Mouse (Mus musculus): ENCODE results near the gene Odf4. TPM values are rescaled to one million over a fixed set of nuclear protein-coding genes. Genes with fewer than 3 reads are reported as not detected.
"Not testable (repeated sequence)": the region's sequence is repeated elsewhere in the genome, so short reads cannot be mapped to it uniquely, and the experiment has no call there.

Odf4 gene
- total RNA-seq (2021): not detected

DNA sequence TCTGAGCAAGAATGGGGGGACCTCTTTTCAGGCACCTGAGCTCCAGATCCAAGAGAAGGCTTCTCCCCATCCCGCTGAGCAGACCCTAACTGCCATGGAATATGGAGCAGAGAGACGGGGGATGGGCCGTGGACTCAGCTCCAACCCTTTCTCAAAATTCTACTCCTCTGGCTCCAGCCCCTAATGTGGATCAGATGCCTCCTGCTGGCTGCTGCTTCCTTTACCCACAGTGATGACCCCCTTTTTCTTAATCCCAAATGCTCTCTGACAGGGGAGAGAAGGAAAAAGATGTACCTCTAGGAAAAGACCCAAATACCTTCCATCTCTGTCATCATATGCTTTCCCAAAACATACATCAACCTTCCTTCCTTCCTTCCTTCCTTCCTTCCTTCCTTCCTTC, at the start of gene Odf4:
Gene Odf4, minus strand, starts transcription at position 101 of the 400 bp plus-strand sequence.
- DNase-seq: no peak
- intact Hi-C loops (cut with DNase I): no loop called here

DNA sequence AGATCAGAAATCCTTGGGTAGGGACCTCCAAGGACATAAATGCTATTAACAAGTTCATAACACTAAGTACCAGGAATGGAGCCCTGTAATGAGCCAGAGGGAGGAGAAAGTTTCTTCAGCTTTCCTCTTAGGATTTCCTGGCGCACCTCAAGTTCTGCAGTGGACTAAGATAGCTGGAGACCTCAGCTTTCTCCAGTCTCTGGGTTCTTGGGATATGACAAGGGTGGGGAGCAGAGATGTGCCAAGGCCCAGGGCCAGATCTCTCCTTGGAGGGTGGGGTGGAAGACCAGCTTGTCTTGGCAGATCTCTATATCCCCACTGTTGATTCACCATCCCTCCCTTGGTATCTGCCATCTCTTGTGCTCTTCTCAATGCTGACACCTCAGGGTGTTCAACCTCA, 48.7 kb upstream of the Odf4 start:
- intact Hi-C loops (cut with DNase I): no loop called here
- DNase-seq: no peak

DNA sequence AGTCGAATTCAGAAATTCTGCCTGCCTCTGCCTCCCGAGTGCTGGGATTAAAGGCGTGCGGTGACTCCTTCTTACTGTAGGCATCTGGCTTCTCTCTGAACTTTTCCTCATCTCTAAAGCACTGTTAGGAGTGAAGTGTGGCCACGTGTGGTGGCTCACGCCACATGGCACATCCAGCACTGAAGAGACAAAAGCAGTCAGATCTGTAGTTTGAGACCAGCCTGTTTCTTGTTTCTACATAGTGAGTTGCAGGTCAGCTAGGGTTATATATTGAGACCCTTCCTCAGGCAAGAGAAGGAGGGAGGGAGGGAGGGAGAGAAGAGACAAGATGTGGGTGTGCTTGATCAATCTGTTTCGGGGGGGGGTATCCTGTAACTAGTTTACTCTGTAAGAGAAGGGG, 48.2 kb upstream of the Odf4 start, which contains the start of gene Rangrf:
Gene Rangrf, minus strand, starts transcription at position 101 of the 400 bp plus-strand sequence.
- DNase-seq: no peak
- intact Hi-C loops (cut with DNase I): no loop called here

DNA sequence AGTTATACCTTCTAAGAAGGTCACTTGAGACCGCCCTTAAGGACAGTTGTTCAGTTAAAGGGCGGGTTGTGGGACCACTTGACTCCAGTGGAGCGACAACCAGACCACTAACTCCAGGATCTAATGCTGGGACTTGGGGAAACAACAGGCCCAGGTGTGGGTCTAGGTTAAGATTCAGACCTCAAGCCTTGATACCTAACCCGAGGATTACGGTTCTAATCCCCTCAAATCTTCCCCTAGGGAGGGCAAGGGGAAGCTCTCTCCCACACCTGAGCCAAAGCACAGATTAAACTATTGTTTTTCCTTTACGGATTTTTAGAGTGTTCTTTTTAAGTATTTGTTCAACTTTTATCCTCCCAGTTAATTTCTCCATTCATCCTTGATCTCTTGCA, 47.2 kb upstream of the Odf4 start:
- no peak for DNase-seq

DNA sequence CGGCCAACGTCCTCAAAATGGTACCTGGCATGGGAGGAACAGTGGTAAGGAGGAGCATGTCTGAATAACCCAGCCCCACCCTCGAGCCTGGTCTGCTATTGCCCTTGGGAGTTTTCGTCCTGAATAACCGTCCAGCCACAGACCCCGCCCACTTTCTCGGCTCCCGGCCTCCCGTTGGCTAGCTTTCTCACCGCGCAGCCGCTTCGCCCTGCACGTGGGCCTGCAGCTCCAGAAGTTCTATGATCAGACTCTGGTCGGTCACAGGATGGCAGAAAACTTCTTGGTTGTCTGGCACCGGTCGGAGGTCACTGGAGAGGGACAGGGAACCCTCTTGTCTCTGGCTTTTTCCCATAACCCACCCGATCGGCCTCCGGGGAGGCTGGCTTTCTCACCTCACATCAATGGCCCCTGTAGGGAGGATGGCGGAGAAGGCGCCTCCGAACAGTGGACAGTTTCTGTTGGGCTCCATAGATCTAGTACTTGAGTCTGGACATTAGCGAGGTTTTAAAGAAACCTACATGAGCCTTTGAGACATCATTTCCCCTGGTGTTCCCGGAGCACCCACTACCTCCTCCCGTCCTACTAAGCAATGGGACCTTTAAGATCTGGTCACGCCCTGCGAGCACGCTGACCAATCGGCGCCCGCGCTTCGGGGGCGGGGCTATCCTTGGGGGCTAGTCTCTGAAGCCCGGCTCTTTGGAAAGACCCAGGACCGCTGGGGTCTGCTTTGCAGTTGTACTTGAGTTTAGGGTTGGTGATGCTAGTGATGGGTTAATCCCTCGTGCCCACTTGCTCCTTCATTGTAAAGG, 46.6 kb upstream of the Odf4 start:
- intact Hi-C loops (cut with DNase I): not testable (repeated sequence)
- DNase-seq: peak; percentile 89 to 91

More for the DNA sequence above, 47.2 kb upstream of the Odf4 start:
- intact Hi-C loops (cut with DNase I): no loop called here

DNA sequence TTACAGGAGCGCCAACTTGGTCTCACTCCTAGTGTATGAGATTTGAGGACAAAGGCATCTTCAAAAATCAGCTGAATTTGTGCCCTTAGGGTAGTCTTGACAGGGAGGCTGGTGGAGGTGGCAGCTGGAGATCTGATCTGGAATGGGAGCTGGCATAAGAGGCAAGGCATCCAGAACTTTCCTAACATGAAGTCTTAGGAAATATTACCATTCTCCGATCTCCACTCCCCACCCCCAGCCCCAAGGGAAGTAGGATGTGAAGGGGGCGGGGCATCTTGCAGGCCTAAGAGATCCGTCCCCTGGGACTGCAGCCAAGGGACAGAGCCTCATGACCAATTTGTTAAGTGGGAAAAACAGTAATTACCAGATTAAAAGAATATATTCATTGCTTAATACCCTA, 43.4 kb upstream of the Odf4 start:
- intact Hi-C loops (cut with DNase I): no loop called here
- peak in 1 of 2 experiments; percentile 41 for DNase-seq

DNA sequence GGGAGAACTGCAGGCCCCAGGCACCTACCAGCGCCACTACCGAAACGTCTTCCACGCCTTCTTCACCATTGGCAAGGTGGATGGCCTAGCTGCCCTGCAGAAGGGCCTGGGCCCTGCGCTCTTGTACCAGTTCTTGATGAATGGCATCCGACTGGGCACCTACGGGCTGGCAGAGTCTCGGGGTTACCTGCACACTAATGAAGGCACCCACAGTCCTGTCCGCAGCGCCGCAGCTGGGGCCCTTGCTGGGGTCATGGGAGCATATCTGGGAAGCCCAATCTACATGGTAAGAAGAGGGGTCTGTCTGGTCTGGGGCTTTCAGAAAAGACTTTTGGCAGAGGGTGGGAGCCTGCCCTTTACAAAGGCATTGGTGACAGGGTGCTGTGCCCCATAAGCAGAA, 41.9 kb upstream of the Odf4 start:
- no peak for DNase-seq
- intact Hi-C loops (cut with DNase I): loop anchor here (5.0 kb wide), 1 partner anchor 69 kb away; no protein-coding TSS in a partner anchor

DNA sequence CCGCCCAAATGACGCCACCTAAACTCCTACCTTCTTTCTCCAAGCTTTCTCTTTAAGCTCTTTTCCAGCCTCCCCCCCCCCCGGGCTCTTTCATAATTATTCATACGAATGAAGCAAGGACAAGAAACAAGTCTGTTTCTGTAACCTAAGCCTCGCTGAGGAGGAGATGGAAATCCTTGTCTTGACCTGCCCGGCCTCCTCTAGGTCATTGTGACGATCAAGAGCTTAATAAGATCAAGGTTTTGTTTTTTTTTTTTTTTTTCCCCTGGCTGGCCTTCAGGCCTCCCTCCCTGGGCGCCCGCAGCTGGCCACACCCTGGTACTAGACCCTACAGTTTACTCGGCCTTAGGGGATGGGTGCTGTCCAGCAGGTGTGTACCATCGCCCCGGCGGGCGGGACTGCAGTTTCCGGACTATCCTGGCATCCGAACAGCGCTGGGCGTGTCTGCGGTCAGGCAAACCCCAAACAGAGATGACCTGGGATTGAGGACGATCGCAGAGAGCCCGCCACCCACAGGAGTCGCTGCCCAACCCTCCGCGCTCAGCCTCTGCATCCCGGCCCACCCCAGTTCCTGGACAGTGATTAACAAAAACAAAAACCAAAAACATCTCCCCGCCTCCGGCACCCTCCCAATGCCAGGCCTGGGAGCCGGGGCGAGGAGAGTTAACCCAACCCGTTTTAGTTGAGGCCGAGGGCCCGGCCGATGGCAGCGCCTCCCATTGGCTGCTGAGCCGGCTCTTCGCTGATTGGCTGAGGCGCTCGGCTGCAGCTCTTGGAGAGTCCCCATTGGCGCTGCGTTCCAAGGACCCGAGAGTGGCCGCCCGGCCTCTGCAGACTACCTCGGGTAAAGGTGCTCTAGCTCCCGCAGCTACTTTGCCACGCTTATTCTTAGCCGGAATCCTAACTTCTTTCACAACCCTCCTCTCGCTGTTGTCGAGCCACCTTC, 40.7 kb upstream of the Odf4 start, which contains the start of gene Slc25a35:
Gene Slc25a35, plus strand, starts transcription at position 795 of the 946 bp plus-strand sequence.
- peak; percentile 93 to 94 for DNase-seq
- intact Hi-C loops (cut with DNase I): loop anchor here (2.0 to 5.0 kb wide), 3 partner anchors 15 to 70 kb away; no protein-coding TSS in a partner anchor

DNA sequence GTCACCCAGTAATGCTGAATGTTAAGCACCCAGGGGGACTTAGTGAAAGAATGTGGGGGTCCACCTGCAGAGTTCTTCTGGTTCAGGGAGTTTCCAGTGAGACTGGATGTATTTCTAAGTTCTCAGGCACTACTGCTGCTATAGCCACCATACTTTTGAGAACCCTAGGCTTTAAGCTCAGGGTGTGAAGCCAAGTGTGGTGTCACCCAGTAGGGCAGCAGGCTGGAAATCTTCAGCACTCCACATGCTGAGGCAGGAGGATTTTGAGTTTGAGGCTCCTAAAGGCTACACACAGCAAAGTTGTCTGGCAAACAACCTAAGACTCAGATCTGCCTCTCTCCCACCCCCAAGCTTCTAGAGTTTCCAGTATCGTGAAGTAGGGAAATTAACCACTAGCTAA, 39.7 kb upstream of the Odf4 start:
- no peak for DNase-seq
- intact Hi-C loops (cut with DNase I): loop anchor here (2.0 to 5.0 kb wide), 3 partner anchors 16 to 71 kb away; no protein-coding TSS in a partner anchor

DNA sequence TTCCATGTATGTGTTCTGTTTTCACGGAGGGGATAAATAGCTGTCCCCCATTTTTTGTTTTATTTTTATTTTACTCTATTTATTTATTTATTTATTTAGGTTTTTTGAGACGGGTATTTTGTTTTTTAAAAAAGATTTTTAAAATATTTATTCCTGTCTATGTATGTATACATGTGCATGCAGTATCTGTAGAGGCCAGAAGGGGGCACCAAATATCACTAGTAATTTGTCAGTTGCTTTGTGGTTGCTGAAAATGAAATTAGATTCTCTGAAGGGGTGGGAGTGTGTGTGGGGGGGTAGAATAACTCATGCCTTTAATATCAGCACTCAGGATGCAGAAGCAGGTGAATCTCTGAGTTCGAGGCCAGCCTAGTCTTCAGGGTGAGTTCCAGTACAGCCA, 39.0 kb upstream of the Odf4 start:
- intact Hi-C loops (cut with DNase I): loop anchor here (2.0 to 5.0 kb wide), 3 partner anchors 17 to 71 kb away; no protein-coding TSS in a partner anchor
- DNase-seq: peak; percentile 66 to 80

DNA sequence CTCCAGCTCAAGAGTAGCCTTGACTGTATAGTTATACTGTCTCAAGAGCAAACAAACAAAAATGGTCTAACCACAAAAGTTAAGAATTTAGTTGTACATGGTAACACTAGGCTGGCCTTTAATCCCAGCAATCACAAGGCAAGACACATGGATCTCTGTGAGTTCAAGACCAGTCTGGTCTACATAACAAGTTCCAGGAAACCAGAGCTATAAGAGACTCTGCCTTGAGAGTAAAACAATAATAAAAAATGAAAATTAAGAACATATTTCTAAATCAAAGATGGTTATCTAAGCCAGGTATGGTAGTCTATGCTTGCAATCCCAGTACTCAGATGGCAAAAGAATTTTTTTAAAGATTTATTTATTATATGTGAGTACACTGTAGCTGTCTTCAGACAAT, 38.2 kb upstream of the Odf4 start:
- DNase-seq: no peak
- intact Hi-C loops (cut with DNase I): loop anchor here (5.0 kb wide), 1 partner anchor 72 kb away; no protein-coding TSS in a partner anchor

DNA sequence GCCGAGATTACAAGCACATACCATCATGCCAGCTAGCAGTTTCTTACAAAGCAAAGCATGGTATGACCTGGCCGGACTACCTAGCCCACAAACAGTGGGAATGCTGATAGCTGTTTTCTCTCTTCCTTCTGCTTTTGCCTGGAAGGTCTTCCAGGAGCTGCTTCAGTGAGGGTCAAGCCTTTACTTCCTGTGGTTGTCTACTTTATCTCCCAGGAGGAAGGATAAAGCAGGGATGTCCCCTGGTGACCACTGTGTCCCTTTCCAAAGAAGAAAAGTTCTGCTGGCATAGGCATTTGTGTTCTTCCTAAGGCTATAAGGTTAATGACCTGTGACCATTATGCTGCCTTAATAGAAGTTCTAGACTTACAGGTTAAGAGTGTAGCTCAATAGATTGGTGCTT, 36.5 kb upstream of the Odf4 start:
- DNase-seq: no peak

DNA sequence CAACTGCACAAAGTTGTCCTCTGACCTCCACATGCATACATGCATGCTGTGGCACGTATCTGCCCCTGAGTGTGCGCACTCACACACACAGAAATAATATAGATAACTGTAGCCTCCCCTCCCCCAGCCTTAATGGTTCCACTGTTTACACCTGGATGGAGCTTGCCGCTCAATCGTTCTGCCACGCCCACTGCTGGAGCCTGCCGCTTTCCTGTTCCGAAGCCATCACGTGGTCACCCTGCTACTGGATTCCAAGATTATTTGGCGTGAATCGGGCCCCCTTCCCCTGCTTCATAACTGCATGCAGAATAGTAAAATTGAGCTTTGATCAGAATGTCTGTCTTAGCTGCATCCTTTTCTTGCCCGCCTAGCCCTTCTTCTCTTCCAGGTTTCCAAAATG, 35.3 kb upstream of the Odf4 start:
- DNase-seq; intact Hi-C loops (cut with DNase I): not testable (repeated sequence)

More for the DNA sequence above, 36.5 kb upstream of the Odf4 start:
- intact Hi-C loops (cut with DNase I): no loop called here

DNA sequence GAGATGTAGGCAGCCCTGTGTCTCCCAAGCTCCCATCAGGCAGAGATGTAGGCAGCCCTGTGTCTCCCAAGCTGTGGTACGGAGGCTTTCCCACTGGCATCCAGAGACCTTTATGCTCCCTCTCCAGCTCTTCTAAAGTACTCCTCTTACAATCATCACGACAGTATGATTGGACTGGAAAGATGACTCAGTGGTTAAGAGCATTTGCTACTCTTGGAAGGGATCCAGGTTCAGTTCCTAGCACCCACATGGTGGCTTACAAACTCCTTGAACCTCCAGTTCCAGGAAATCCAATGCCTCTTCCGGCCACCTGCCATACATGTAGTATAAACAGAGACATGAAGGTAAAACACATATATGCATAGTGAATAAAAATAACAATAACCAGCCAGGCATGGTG, 34.7 kb upstream of the Odf4 start:
- DNase-seq: no peak
- intact Hi-C loops (cut with DNase I): no loop called here

DNA sequence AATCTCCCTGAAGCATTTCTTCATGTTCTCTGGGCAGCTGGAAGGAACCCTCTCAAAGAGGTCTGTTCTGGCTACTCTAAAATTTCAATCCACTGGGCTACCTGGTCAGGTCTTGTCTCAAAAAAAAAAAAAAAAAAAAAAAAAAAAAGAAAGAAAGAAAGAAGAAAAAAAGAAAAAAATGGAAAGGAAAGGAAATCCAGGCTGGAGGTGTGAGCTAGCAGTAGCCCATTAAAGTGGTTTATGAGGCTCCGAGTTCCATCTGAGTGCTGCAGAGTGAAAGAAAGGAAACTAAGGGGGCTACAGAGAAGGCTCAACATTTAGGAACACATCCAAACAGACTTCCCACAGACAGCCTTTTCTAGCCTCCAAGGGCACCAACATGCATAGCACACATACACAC, 31.1 kb upstream of the Odf4 start:
- DNase-seq: no peak
- intact Hi-C loops (cut with DNase I): no loop called here

DNA sequence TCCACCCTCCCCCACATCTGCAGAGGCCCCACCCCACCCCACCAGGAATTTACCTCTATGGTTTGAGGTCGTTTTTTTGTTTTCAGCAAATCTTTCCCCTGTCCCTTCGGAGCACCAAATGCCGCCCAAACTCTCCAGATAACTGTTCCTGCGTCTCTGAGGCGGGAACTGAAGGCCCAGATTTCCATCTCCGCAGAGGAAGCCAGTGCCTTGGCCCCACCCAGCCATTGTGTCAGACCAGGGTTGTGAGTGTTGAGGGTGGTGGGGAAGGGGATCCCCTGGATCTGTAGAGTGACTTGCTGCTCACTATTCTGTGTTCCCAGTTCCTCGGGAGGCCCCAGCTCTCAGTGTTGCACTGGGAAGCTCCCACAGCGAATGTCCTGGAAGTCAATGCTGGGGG, 30.4 kb upstream of the Odf4 start, which contains the start of gene Arhgef15:
Gene Arhgef15, minus strand, starts transcription at position 173 of the 400 bp plus-strand sequence.
- intact Hi-C loops (cut with DNase I): no loop called here
- DNase-seq: peak in 1 of 2 experiments; percentile 42

DNA sequence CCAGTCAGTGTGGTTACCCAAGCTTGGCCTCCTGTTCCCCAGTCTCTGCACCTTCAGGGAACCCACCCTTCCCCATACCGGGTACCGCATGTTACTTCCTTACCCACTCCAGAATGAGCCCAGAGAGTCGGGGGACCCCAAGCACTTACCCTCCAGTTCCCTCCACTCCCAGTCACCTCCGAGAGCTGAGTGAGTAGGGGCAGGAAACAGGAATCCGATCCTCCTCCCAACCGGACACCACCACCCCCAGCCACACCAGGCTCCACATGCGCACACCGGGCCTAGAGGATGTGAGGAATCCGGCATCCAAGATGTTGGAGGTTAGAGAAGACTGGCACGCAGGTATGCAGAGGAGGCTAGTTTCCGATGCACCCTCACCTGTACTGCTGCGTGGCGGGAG, 29.8 kb upstream of the Odf4 start:
- peak; percentile 48 to 59 for DNase-seq

DNA sequence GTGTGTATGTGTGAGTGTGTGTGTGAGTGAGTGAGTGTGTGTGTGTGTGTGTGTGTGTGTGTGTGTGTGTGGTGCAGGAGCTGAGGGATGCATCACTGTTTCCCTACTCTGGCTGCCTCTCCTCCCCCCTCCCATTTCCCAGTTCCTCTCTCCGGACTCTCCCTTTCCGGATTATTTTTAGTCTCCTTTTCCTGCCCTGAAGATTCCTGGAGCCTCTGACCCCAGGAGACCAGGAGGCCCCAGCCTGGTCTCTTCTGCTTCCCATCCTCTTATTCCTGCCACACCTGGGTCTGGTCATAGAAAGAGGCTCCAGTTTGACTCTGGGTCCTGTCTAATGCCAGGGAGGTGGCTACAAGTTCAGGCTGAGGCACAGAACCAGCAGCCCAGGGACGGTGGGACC, 29.2 kb upstream of the Odf4 start:
- intact Hi-C loops (cut with DNase I): no loop called here
- peak; percentile 50 to 53 for DNase-seq

More for the DNA sequence above, 29.8 kb upstream of the Odf4 start:
- intact Hi-C loops (cut with DNase I): no loop called here

DNA sequence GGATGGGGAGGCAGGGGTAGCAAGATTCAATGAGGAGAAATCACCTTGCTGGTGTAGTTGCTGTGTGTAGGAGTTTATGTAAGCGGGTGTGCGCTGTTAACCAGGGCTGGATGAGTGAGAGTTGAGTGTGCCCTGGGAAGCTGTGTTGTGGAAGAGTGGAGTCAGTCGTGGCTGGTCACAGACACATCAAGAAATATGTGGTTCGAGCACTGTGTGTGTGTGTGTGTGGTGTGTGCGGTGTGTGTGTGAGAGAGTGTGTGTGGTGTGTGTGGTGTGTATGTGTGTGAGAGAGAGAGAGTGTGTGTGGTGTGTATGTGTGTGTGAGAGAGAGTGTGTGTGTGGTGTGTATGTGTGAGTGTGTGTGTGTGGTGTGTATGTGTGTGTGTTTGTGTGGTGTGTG, 28.6 kb upstream of the Odf4 start:
- no peak for DNase-seq
- intact Hi-C loops (cut with DNase I): no loop called here

DNA sequence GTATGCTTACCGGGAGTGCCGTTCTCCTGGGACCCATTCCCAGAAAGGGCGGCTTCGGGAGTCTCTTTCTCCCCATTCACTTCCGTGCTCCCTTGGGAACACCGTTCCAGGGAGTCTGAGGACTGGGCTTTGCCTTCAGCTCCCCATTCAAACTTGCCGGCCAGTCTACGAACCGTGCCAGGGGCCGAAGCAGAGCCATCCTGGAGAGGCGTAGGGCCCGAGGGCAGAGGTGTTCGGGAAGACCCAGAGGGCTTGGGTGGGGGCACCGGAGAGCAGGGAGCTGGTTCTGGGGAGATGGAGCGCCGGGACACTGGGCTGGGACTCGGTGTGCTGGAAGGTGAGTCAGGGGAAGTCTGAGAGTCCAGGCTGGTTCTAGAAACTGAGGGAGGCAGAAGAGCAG, 27.5 kb upstream of the Odf4 start:
- intact Hi-C loops (cut with DNase I): no loop called here
- DNase-seq: no peak

DNA sequence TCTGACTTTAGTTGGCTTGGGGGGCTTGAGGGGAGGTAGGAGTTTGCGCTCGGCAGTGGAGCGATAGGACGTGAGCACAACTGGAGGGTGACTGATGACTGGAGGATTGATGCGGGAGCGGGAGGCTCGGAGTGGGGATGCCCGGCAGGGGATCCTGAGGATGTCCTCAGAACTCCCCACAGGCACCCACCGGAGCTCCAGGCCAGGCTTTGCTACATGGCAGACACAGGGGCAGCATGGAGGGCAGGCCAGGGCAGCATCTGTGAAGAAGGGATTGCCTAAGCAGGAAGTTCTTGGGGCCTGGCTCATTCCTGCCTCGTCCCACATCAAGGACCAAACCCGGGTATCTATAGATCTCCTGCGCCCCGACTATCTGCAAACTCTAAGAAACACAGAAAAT, 27.0 kb upstream of the Odf4 start:
- intact Hi-C loops (cut with DNase I): no loop called here
- DNase-seq: no peak

Data from heart, postnatal 10 days (tissue).